Mouse (Mus musculus) hindbrain, postnatal 0 days (tissue): ENCODE results near the gene Rasl10b. TPM values are rescaled to one million over a fixed set of nuclear protein-coding genes. Genes with fewer than 3 reads are reported as not detected.
A peak's percentile ranks its signal among the peaks of the same experiment; 100 is the strongest.

Source experiments
- ATAC-seq: fragments of 200-750 bp; cut with Nextera tagmentation; 2 replicates; pipeline ENCODE4 v1.8.0; 2017; ENCODE audit warnings: mild to moderate bottlenecking, moderate TSS enrichment, moderate library complexity
- DNase-seq: peaks from one replicate; pipeline ENCODE4 v3.0.0-alpha.2; 2015; ENCODE audit warnings: low spot score
- H3K27ac ChIP-seq: fragments of 300-500 bp; sonication (generic); 2 replicates; pipeline ENCODE4 v1.5.1; 2014; ENCODE audit warnings: mild to moderate bottlenecking
- H3K27me3 ChIP-seq: fragments of 300-500 bp; sonication (generic); 2 replicates; pipeline ENCODE4 v1.6.1; 2014; ENCODE audit warnings: low read length, mixed read lengths; ENCODE audit not compliant: insufficient read depth
- H3K36me3 ChIP-seq: fragments of 300-500 bp; sonication (generic); 2 replicates; pipeline ENCODE4 v1.6.1; 2014; ENCODE audit warnings: low read length, mixed read lengths; ENCODE audit not compliant: insufficient read depth
- H3K4me1 ChIP-seq: fragments of 300-500 bp; sonication (generic); 2 replicates; pipeline ENCODE4 v1.6.1; 2014; ENCODE audit warnings: antibody characterized with exemption, low read length, mixed read lengths; ENCODE audit not compliant: insufficient read depth
- H3K4me2 ChIP-seq: fragments of 300-500 bp; sonication (generic); 2 replicates; pipeline ENCODE4 v1.6.1; 2014; ENCODE audit warnings: low read depth, mild to moderate bottlenecking, low read length, moderate library complexity, mixed read lengths
- H3K4me3 ChIP-seq: fragments of 300-500 bp; sonication (generic); 2 replicates; pipeline ENCODE4 v1.5.1; 2014; ENCODE audit warnings: low read length
- H3K9ac ChIP-seq: fragments of 300-500 bp; sonication (generic); replicated peaks from 2 replicates; pipeline ENCODE4 v1.6.1; 2014; ENCODE audit warnings: mild to moderate bottlenecking, low read length, moderate library complexity, mixed read lengths
- H3K9me3 ChIP-seq: fragments of 300-500 bp; sonication (generic); 2 replicates; pipeline ENCODE4 v1.6.1; 2016; ENCODE audit warnings: low read length, mixed read lengths
- CTCF ChIP-seq: IDR thresholded peaks from 2 replicates; pipeline ENCODE4 v1.5.1; 2016; ENCODE audit warnings: antibody characterized with exemption, control low read depth, low read depth
- WGBS: fragments of 180-500 bp; shearing (Covaris S2); extraction: QIAGEN DNeasy Blood & Tissue Kit; methylation state at CpG from one replicate; pipeline ENCODE4 v1.1.7; 2014; 5-methylcytosine and 5-hydroxymethylcytosine counted together
- polyA plus RNA-seq: library from polyadenylated mRNA; unstranded; fragments of >200 nt; fragmentation: Nextera tagmentation; extraction: Ambion mirVana; gene quantifications from 2 replicates; pipeline ENCODE4 v1.2.1, GENCODE M21; 2015
- total RNA-seq: library from RNA; depleted of rRNA; stranded (reverse); fragments of >200 nt; gene quantifications from 2 replicates; pipeline ENCODE4 v1.2.3, GENCODE M21; 2014

The Rasl10b gene
- total and polyA plus RNA-seq, 2 experiments from 2014 or later, result 44.6 to 128 TPM

DNA sequence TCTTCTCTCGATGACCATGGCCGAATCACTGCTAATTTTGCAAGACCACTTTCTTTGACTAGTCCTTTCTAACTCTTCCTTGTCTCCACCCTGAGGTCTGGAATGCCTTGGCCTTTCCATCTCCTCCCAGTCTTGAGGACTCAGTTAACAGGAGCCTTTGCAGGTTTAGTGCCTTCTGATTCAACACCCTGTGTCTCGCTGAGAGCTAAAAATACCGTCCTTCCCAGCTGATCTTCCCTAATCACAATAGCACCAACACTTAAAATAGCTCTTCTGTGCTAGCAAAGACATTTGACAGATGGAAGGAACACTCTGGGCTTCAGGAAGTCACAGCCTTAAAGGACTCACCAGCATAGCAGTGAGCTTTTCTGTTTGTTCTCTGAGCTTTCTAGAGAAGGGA lies 15.9 kb upstream of the Rasl10b start:
- no peak for TF ChIP-seq CTCF
- no peaks in the 10 kb centered on the region for H3K4me1 ChIP-seq
- H3K36me3 ChIP-seq, result peaks cover 41% of the 10 kb centered on the region
- H3K9ac ChIP-seq, result no peak overlapping the region
- H3K27ac ChIP-seq, result no peak overlapping the region
- H3K4me3 ChIP-seq, result no peak overlapping the region
- no peak overlapping the region for H3K4me2 ChIP-seq
- DNase-seq, result no peak
- 89% methylated on average over 4 of the region's 4 CpGs for WGBS
- H3K27me3 ChIP-seq, result no peaks in the 10 kb centered on the region
- no peaks in the 10 kb centered on the region for H3K9me3 ChIP-seq
- ATAC-seq, result no peak

DNA sequence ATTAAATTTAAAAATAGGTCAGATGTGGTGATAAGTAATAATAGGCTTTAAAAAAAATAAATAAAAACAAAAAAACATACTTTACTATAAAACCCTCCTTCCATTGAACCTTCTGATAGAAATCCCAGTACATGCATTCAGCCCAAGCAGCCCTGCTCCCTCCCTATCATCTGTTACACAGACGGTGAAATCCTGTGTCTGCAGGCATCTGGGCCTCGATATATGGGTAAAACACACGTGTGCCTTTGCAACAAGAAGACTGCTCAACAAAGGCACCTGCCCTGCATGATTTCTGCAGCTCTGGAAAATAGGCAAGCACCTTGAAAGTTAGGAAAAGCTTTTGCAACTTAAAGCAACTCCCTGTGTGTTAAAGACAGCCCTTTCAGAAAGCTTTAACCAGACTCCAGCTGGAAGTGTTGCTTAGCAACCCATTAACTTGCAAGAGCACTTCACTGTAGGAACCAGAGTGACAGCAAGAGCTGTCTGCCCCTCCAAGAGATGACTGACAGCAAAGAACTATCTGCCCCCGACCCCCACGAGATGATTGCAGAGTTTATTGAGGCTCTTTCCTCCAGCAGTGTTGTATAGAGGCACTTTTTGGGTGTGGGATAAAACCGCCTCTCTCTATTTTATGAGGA lies 14.0 kb upstream of the Rasl10b start:
- H3K9ac ChIP-seq, result no peak overlapping the region
- H3K4me2 ChIP-seq, result no peak overlapping the region
- no peak overlapping the region for H3K4me3 ChIP-seq
- H3K27ac ChIP-seq, result peak overlapping the region; percentile 27; the same call in 1 of the 2 replicates
- TF ChIP-seq CTCF, result no peak
- H3K9me3 ChIP-seq, result no peaks in the 10 kb centered on the region
- no peaks in the 10 kb centered on the region for H3K4me1 ChIP-seq
- H3K27me3 ChIP-seq, result no peaks in the 10 kb centered on the region
- peaks cover 49% of the 10 kb centered on the region for H3K36me3 ChIP-seq
- DNase-seq (peak; percentile 65), ATAC-seq (peak; percentile 27; the same call in 1 of the 2 replicates)
- WGBS, result 12% methylated on average over 6 of the region's 6 CpGs

DNA sequence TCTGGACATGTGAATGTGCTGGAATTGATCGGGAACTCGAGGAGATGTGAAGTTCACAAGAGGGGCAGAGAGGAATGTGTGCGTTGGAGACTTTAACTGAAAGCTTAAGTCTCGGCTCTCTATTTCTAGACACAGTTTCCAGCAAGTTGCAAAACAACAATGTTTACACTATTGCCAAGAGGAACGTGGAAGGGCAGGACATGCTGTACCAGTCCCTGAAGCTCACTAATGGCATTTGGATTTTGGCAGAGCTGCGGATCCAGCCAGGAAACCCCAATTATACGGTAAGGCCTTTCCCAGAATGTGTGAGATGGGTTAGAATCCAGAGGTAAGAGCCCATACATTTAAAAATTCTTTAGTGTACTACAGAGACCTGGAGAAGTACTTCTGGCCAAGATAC lies 11.3 kb upstream of the Rasl10b start:
- TF ChIP-seq CTCF, result no peak
- peaks cover 34% of the 10 kb centered on the region for H3K36me3 ChIP-seq
- 82% methylated on average over 7 of the region's 7 CpGs for WGBS
- ATAC-seq, result no peak
- DNase-seq, result no peak
- H3K9ac ChIP-seq, result no peak overlapping the region
- H3K27ac ChIP-seq, result no peak overlapping the region
- H3K9me3 ChIP-seq, result no peaks in the 10 kb centered on the region
- H3K4me3 ChIP-seq, result no peak overlapping the region
- no peaks in the 10 kb centered on the region for H3K27me3 ChIP-seq
- no peaks in the 10 kb centered on the region for H3K4me1 ChIP-seq
- no peak overlapping the region for H3K4me2 ChIP-seq

DNA sequence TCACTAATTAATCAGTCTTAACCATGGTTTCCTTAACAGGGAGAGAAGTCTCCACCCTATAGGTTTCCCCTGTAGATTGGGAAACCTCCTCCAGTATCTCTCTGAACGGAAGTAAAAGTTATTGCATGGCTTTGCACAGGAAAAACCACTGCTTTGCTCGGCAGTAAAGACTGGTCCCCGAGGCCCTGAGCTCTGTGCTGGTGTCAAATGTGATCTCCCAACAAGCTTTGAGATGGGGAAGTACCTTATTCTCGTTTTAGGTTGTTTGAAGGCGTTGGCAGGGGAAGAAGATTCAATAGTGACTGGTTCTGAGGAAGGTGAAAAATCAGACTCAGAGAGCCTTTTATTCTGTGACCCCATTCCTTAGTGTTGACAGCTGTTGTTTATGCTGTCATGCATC lies 10.2 kb upstream of the Rasl10b start:
- no peaks in the 10 kb centered on the region for H3K9me3 ChIP-seq
- no peaks in the 10 kb centered on the region for H3K4me1 ChIP-seq
- WGBS, result 78% methylated on average over 5 of the region's 5 CpGs
- no peak overlapping the region for H3K4me2 ChIP-seq
- H3K4me3 ChIP-seq, result no peak overlapping the region
- H3K9ac ChIP-seq, result no peak overlapping the region
- DNase-seq (no peak), ATAC-seq (no peak)
- H3K27me3 ChIP-seq, result no peaks in the 10 kb centered on the region
- H3K36me3 ChIP-seq, result peaks cover 38% of the 10 kb centered on the region
- no peak for TF ChIP-seq CTCF
- no peak overlapping the region for H3K27ac ChIP-seq

DNA sequence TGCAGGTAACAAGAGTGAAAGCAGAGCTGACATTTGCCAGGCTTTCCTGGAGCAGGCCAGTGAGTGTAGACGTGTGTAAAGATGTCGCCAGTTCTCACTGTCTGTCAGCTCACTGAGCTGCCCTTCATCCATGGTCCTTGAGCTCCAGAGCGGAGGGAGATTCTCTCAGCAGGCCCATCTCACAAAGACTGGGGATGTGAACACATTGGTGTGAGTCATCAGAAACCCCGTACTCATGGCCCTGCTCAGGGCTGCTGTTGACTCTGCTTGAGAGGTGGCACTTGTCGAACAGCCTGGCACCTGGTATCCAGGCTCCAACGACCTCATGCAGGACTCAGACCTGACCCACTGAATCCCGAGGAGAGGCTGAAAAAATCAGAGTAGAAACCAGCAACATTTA lies 5.2 kb upstream of the Rasl10b start:
- Histone ChIP-seq H3K4me2 (no peak overlapping the region), H3K9me3 (no peaks in the 10 kb centered on the region), H3K27me3 (no peaks in the 10 kb centered on the region), H3K9ac (no peak overlapping the region), H3K4me1 (no peaks in the 10 kb centered on the region), H3K4me3 (no peak overlapping the region), H3K27ac (no peak overlapping the region), H3K36me3 (peaks cover 20% of the 10 kb centered on the region)
- DNase-seq (no peak), ATAC-seq (no peak)
- TF ChIP-seq CTCF, result no peak
- WGBS, result 84% methylated on average over 7 of the region's 7 CpGs

DNA sequence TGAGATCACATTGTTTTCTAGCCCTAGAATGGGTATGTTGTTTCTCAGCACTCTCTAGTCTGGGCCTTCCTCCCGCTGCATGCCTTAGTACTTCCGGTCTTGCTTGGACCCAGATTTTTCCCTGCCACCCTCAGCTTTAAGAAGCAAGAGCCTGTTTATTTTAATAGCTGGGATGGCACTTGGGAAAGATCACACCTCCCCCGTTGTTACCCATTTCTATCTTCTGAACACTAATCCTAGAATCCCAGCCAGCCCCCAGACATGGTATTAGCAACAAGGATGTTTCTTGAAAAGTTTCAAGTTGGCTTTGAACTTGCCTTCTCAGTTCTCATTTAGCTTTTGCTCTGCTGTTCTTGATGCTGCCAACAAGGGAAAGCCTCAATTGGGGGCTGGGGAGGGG lies 2.5 kb upstream of the Rasl10b start:
- no peak for DNase-seq
- H3K4me3 ChIP-seq, result no peak overlapping the region
- WGBS, result 74% methylated on average over 3 of the region's 3 CpGs

DNA sequence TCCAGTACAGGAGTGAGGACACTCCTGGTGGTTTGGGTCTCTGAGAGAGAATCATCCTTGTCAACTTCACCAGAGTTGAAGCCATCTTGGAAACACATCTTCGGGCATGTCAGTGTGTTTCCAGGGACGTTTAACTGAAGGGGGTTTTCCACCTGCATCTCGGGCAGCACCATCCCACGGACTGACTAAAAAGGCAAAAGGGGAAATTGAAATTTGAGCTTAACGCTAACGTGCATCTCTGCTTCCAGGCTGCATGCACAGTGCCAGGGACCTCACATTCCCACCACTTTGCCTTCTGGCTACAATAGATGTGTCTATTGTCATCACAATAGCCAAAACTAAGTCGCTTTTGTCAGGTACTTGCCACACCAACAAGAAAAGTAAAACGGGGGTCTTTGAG lies 695 bp upstream of the Rasl10b start:
- no peak overlapping the region for H3K4me3 ChIP-seq
- WGBS, result 34% methylated on average over 8 of the region's 8 CpGs
- ATAC-seq, result no peak

More for the DNA sequence above, 2.5 kb upstream of the Rasl10b start:
- 0 out of 2 replicates have a peak, but pooled peaks cover 7% of the 10 kb centered on the region for H3K4me1 ChIP-seq
- H3K36me3 ChIP-seq, result peaks cover 18% of the 10 kb centered on the region; the same call in 1 of the 2 replicates
- TF ChIP-seq CTCF, result no peak
- H3K27ac ChIP-seq, result no peak overlapping the region
- no peaks in the 10 kb centered on the region for H3K9me3 ChIP-seq
- no peaks in the 10 kb centered on the region for H3K27me3 ChIP-seq
- no peak for ATAC-seq
- no peak overlapping the region for H3K9ac ChIP-seq
- H3K4me2 ChIP-seq, result no peak overlapping the region

More for the DNA sequence above, 695 bp upstream of the Rasl10b start:
- Histone ChIP-seq H3K27ac (no peak overlapping the region), H3K9ac (no peak overlapping the region), H3K9me3 (no peaks in the 10 kb centered on the region), H3K36me3 (peaks cover 7% of the 10 kb centered on the region; the same call in 1 of the 2 replicates), H3K4me2 (no peak overlapping the region), H3K27me3 (no peaks in the 10 kb centered on the region), H3K4me1 (0 out of 2 replicates have a peak, but pooled peaks cover 7% of the 10 kb centered on the region)
- TF ChIP-seq CTCF, result no peak
- no peak for DNase-seq
